13 mouse cellular contexts compared by ENCODE assay signal in genomic region chr5:30916841-30917240, GRCm38 (mm10). TPM values are rescaled to one million over a fixed set of nuclear protein-coding genes. Genes with fewer than 3 reads are reported as not detected.
DNase-seq lines count a peak whose midpoint lies in the region; ATAC-seq lines count a peak whose summit lies in the region.
"Had no signal": no experiment of that assay in that cellular context is flagged by ENCODE, and none has a peak within 500 bp of the region (broad histone marks: within the 10 kb centered on the region; RNA-seq: fewer than 3 reads in every experiment).

No protein-coding gene starts in this region.

- DNase-seq in heart, postnatal 10 days = no peak
- no peak for DNase-seq in lung, postnatal 14 days
- no peak for DNase-seq in spleen, postnatal 36 days (ENCODE audit: low spot score in 2 of 2)
- DNase-seq: adrenal gland, adult 8-10 months; cerebellum, postnatal 10 days; right cerebral cortex, postnatal 25 days; thymus, postnatal 36 days had no signal

- H3K27me3 ChIP-seq in heart, embryonic 13.5 days (replicated peaks) = no peaks in the 10 kb centered on the region
- H3K27me3 ChIP-seq in lung, embryonic 16.5 days (ENCODE audit: control insufficient read depth, insufficient read depth, low read depth, low read length) = no peaks in the 10 kb centered on the region
- no peaks in the 10 kb centered on the region for H3K27me3 ChIP-seq in embryonic facial prominence, embryonic 13.5 days
- no peaks in the 10 kb centered on the region for H3K27me3 ChIP-seq in liver, embryonic 16.5 days (ENCODE audit: control insufficient read depth, insufficient read depth, low read depth, low read length)
- H3K27me3 ChIP-seq: neural tube, embryonic 13.5 days had no signal

- no peaks in the 10 kb centered on the region for H3K9me3 ChIP-seq in heart, embryonic 13.5 days
- H3K9me3 ChIP-seq in lung, embryonic 16.5 days (ENCODE audit: control insufficient read depth, low read length) = no peaks in the 10 kb centered on the region
- H3K9me3 ChIP-seq in embryonic facial prominence, embryonic 13.5 days = no peaks in the 10 kb centered on the region
- no peaks in the 10 kb centered on the region for H3K9me3 ChIP-seq in liver, embryonic 16.5 days (replicated peaks; ENCODE audit: control insufficient read depth, low read length)
- H3K9me3 ChIP-seq: neural tube, embryonic 13.5 days had no signal

- ATAC-seq in heart, embryonic 13.5 days (ENCODE audit: extremely low read depth, insufficient number of reproducible peaks, low FRiP score, low TSS enrichment) = no peak
- ATAC-seq in lung, embryonic 16.5 days (ENCODE audit: low read depth) = no peak
- ATAC-seq in embryonic facial prominence, embryonic 13.5 days (ENCODE audit: insufficient number of reproducible peaks, insufficient read depth, low FRiP score, low TSS enrichment, low read depth) = no peak
- ATAC-seq in liver, embryonic 16.5 days (ENCODE audit: low read depth) = no peak

- peaks cover 76% of the 10 kb centered on the region for H3K4me1 ChIP-seq in heart, embryonic 13.5 days
- H3K4me1 ChIP-seq in lung, embryonic 16.5 days (replicated peaks; ENCODE audit: control insufficient read depth, insufficient read depth, low read length) = peaks cover 33% of the 10 kb centered on the region
- H3K4me1 ChIP-seq in embryonic facial prominence, embryonic 13.5 days = peaks cover 86% of the 10 kb centered on the region
- peaks cover 49% of the 10 kb centered on the region for H3K4me1 ChIP-seq in liver, embryonic 16.5 days (ENCODE audit: control insufficient read depth, low read depth, low read length)

- H3K4me3 ChIP-seq in heart, embryonic 13.5 days = no peak overlapping the region
- H3K4me3 ChIP-seq in lung, embryonic 16.5 days (ENCODE audit: low read length) = no peak overlapping the region
- no peak overlapping the region for H3K4me3 ChIP-seq in embryonic facial prominence, embryonic 13.5 days
- no peak overlapping the region for H3K4me3 ChIP-seq in liver, embryonic 16.5 days (ENCODE audit: low read depth, low read length)

- H3K27ac ChIP-seq in heart, embryonic 13.5 days (replicated peaks) = peak overlapping the region; percentile 96
- H3K27ac ChIP-seq in lung, embryonic 16.5 days (ENCODE audit: low read length) = peak overlapping the region; percentile 68
- H3K27ac ChIP-seq in embryonic facial prominence, embryonic 13.5 days = no peak overlapping the region; the same call in 1 of the 2 replicates
- H3K27ac ChIP-seq in liver, embryonic 16.5 days (ENCODE audit: low read length) = peak overlapping the region; percentile 74
- H3K27ac ChIP-seq: hindbrain, embryonic 14.5 days had no signal

- H3K4me2 ChIP-seq in heart, embryonic 13.5 days = peak overlapping the region; percentile 79
- H3K4me2 ChIP-seq in lung, embryonic 16.5 days (ENCODE audit: low read depth, low read length) = no peak overlapping the region
- no peak overlapping the region for H3K4me2 ChIP-seq in embryonic facial prominence, embryonic 13.5 days
- no peak overlapping the region for H3K4me2 ChIP-seq in liver, embryonic 16.5 days (ENCODE audit: low read depth, low read length)

- H3K36me3 ChIP-seq in heart, embryonic 13.5 days = peaks cover 46% of the 10 kb centered on the region
- peaks cover 10% of the 10 kb centered on the region for H3K36me3 ChIP-seq in lung, embryonic 16.5 days (ENCODE audit: control insufficient read depth, insufficient read depth, low read length)
- H3K36me3 ChIP-seq in embryonic facial prominence, embryonic 13.5 days = peaks cover 47% of the 10 kb centered on the region
- peaks cover 9% of the 10 kb centered on the region; the same call in 1 of the 2 replicates for H3K36me3 ChIP-seq in liver, embryonic 16.5 days (ENCODE audit: control insufficient read depth, insufficient read depth)
- H3K36me3 ChIP-seq: neural tube, embryonic 13.5 days had no signal

- WGBS in heart, embryonic 13.5 days = 91% methylated on average over 9 of the region's 9 CpGs
- WGBS in lung, embryonic 16.5 days = 93% methylated on average over 9 of the region's 9 CpGs
- WGBS in embryonic facial prominence, embryonic 13.5 days = 93% methylated on average over 9 of the region's 9 CpGs
- WGBS in liver, embryonic 16.5 days (ENCODE audit: insufficient replicate concordance) = 81% methylated on average over 9 of the region's 9 CpGs

- intact Hi-C loops in heart, postnatal 10 days (cut with DNase I) = no loop called here

- 0 out of 2 replicates have a peak overlapping the region, but pooled peaks have one; percentile 3 for H3K9ac ChIP-seq in heart, embryonic 13.5 days
- no peak overlapping the region for H3K9ac ChIP-seq in lung, embryonic 16.5 days (ENCODE audit: low read length)
- peak overlapping the region; percentile 4; the same call in 1 of the 2 replicates for H3K9ac ChIP-seq in embryonic facial prominence, embryonic 13.5 days
- no peak overlapping the region for H3K9ac ChIP-seq in liver, embryonic 16.5 days (ENCODE audit: low read depth, low read length)
- H3K9ac ChIP-seq: hindbrain, embryonic 14.5 days; neural tube, embryonic 13.5 days had no signal

RNA-seq across cellular contexts. Expression of gene Emilin1, which starts 3.6 kb away (rescaled TPM):
- 166 and 168 TPM in 2 replicates for polyA plus RNA-seq in heart, embryonic 13.5 days (2015; fragmentation: Nextera tagmentation; extraction: Ambion mirVana)
- total RNA-seq in heart, postnatal 10 days (2021) = 10 to 100 TPM; 68.4 to 76.3 TPM
- 212 and 225 TPM in 2 replicates for polyA plus RNA-seq in lung, embryonic 16.5 days (2015; fragmentation: Nextera tagmentation; extraction: Ambion mirVana)
- 199 and 251 TPM in 2 replicates for polyA plus RNA-seq in embryonic facial prominence, embryonic 13.5 days (2015; fragmentation: Nextera tagmentation; extraction: Ambion mirVana)
- 37.2 and 39.1 TPM in 2 replicates for polyA plus RNA-seq in liver, embryonic 16.5 days (2015; fragmentation: Nextera tagmentation; extraction: Ambion mirVana)

RNA-seq across cellular contexts. Expression of gene Khk, which starts 4.4 kb away (rescaled TPM):
- polyA plus RNA-seq in heart, embryonic 13.5 days (2015; fragmentation: Nextera tagmentation; extraction: Ambion mirVana) = 10.2 and 11.7 TPM in 2 replicates
- total RNA-seq in heart, postnatal 10 days (2021) = 10 to 100 TPM in 1 of 2 experiments, 1 to 10 TPM in 1; 9.5 to 12.7 TPM
- polyA plus RNA-seq in lung, embryonic 16.5 days (2015; fragmentation: Nextera tagmentation; extraction: Ambion mirVana) = 13.2 and 15.0 TPM in 2 replicates
- polyA plus RNA-seq in embryonic facial prominence, embryonic 13.5 days (2015; fragmentation: Nextera tagmentation; extraction: Ambion mirVana) = 17.4 and 17.8 TPM in 2 replicates
- polyA plus RNA-seq in liver, embryonic 16.5 days (2015; fragmentation: Nextera tagmentation; extraction: Ambion mirVana) = 31.7 and 36.0 TPM in 2 replicates

RNA-seq across cellular contexts. Expression of gene Ost4, which starts 9.3 kb away (rescaled TPM):
- 421 and 441 TPM in 2 replicates for polyA plus RNA-seq in heart, embryonic 13.5 days (2015; fragmentation: Nextera tagmentation; extraction: Ambion mirVana)
- 100 to 1,000 TPM; 162 to 178 TPM for total RNA-seq in heart, postnatal 10 days (2021)
- 446 TPM in 2 replicates for polyA plus RNA-seq in lung, embryonic 16.5 days (2015; fragmentation: Nextera tagmentation; extraction: Ambion mirVana)
- 415 and 422 TPM in 2 replicates for polyA plus RNA-seq in embryonic facial prominence, embryonic 13.5 days (2015; fragmentation: Nextera tagmentation; extraction: Ambion mirVana)
- polyA plus RNA-seq in liver, embryonic 16.5 days (2015; fragmentation: Nextera tagmentation; extraction: Ambion mirVana) = 311 and 346 TPM in 2 replicates

RNA-seq across cellular contexts. Expression of gene Agbl5, which starts 28.3 kb away (rescaled TPM):
- polyA plus RNA-seq in heart, embryonic 13.5 days (2015; fragmentation: Nextera tagmentation; extraction: Ambion mirVana) = 9.9 and 11.5 TPM in 2 replicates
- 1 to 10 TPM; 9.4 to 9.7 TPM for total RNA-seq in heart, postnatal 10 days (2021)
- polyA plus RNA-seq in lung, embryonic 16.5 days (2015; fragmentation: Nextera tagmentation; extraction: Ambion mirVana) = 20.9 and 21.2 TPM in 2 replicates
- 28.6 and 32.8 TPM in 2 replicates for polyA plus RNA-seq in embryonic facial prominence, embryonic 13.5 days (2015; fragmentation: Nextera tagmentation; extraction: Ambion mirVana)
- 5.7 and 6.1 TPM in 2 replicates for polyA plus RNA-seq in liver, embryonic 16.5 days (2015; fragmentation: Nextera tagmentation; extraction: Ambion mirVana)

RNA-seq across cellular contexts. Expression of gene Cgref1, which starts 28.6 kb away (rescaled TPM):
- polyA plus RNA-seq in heart, embryonic 13.5 days (2015; fragmentation: Nextera tagmentation; extraction: Ambion mirVana) = 3.9 and 4.7 TPM in 2 replicates
- total RNA-seq in heart, postnatal 10 days (2021) = under 1 TPM; 0.60 to 0.64 TPM
- polyA plus RNA-seq in lung, embryonic 16.5 days (2015; fragmentation: Nextera tagmentation; extraction: Ambion mirVana) = 2.1 and 3.3 TPM in 2 replicates
- polyA plus RNA-seq in embryonic facial prominence, embryonic 13.5 days (2015; fragmentation: Nextera tagmentation; extraction: Ambion mirVana) = 8.2 and 11.5 TPM in 2 replicates
- 3.1 and 3.2 TPM in 2 replicates for polyA plus RNA-seq in liver, embryonic 16.5 days (2015; fragmentation: Nextera tagmentation; extraction: Ambion mirVana)

Comparison
In these comparisons a context has a peak if more than half of its experiments do, and no peak if none do; other contexts are left out.
1. H3K9ac ChIP-seq: peak in heart, embryonic 13.5 days (single experiment) and embryonic facial prominence, embryonic 13.5 days (single experiment); none in lung, embryonic 16.5 days (single experiment) and liver, embryonic 16.5 days (single experiment).